Mouse (Mus musculus) CH12.LX (cell line): ENCODE results near the gene Camk2n1.

Experiments used
- CHD2 ChIP-seq: IDR thresholded peaks from 2 replicates; pipeline ENCODE4 v1.6.1; 2011; ENCODE audit warnings: low read length, improper control_type of control experiment
- CTCF ChIP-seq, 2 experiments: IDR thresholded peaks in 1 of 2; conservative IDR thresholded peaks in 1 of 2; 2 replicates each; pipeline ENCODE4 v1.5.1; 2011 to 2012; ENCODE audit warnings: low read depth in 2 of 2, low read length in 2 of 2, improper control_type of control experiment in 1 of 2, inconsistent platforms in 1 of 2, mild to moderate bottlenecking in 1 of 2, moderate library complexity in 1 of 2
- ETS1 ChIP-seq: conservative IDR thresholded peaks from 2 replicates; pipeline ENCODE4 v1.6.1; 2012; ENCODE audit warnings: low read depth, mild to moderate bottlenecking, inconsistent platforms, low read length, improper control_type of control experiment, moderate library complexity
- KAT2A ChIP-seq: IDR thresholded peaks from 2 replicates; pipeline ENCODE4 v1.6.1; 2012; ENCODE audit warnings: low read length, improper control_type of control experiment, inconsistent platforms; ENCODE audit not compliant: insufficient replicate concordance
- MAFK ChIP-seq: IDR thresholded peaks from 2 replicates; pipeline ENCODE4 v1.6.1; 2011; ENCODE audit warnings: low read length, improper control_type of control experiment; ENCODE audit not compliant: insufficient replicate concordance
- POLR2A ChIP-seq: IDR thresholded peaks from 2 replicates; pipeline ENCODE4 v1.6.1; 2011; ENCODE audit warnings: low read depth, mild to moderate bottlenecking, improper control_type of control experiment, low read length
- POLR2AphosphoS2 ChIP-seq: IDR thresholded peaks from 2 replicates; pipeline ENCODE4 v1.6.1; 2011; ENCODE audit warnings: low read depth, low read length, improper control_type of control experiment
- USF1 ChIP-seq: IDR thresholded peaks from 2 replicates; pipeline ENCODE4 v1.6.1; 2014; ENCODE audit warnings: low read depth, mild to moderate bottlenecking, inconsistent platforms, low read length, improper control_type of control experiment
- ZNF384 ChIP-seq: IDR thresholded peaks from 2 replicates; pipeline ENCODE4 v1.6.1; 2012; ENCODE audit warnings: low read depth, low read length, improper control_type of control experiment, inconsistent platforms

DNA sequence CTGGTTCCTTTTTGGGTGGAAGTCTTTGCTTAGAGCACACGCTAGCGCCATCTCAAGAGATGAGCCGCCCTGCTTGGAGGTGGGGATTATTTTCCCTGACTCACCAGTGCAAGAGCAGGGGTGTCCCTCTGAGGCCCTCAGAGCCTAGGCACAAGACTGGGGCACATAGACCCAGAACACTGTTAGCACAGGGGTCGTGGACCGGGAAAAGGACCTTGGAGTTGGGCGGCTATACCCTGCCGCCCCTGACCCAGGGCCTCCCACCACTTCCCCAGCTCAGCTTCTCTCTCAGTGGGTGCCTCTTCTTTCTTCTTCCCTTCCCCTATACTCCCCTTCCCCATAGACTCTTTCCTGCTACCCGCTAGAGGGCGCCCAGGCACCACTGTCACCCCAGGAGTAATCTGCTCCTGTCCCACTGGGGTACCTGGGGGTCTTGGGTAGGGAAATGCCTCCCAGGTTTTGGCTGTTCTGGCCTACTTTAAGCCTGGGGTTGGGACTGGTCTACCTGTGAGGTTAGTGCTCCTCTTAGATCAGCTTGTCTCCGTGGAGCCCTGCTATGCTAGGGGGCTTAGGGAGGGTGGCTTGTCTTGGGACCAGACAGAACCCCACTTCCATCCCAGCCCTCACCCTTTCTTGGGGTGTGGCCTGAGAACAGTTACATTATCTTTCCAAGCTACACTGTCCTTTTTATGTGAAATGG lies 51.2 kb downstream of the Camk2n1 start:
- no peak for TF ChIP-seq MAFK
- no peak for TF ChIP-seq CHD2
- TF ChIP-seq USF1, result no peak
- TF ChIP-seq ETS1, result no peak
- no peak for TF ChIP-seq POLR2A
- TF ChIP-seq CTCF (conservative IDR thresholded peaks at IDR 0.05 in 1 of 2, IDR thresholded peaks at IDR 0.05 in 1 of 2; ENCODE audit: low read depth in 2 of 2, low read length in 2 of 2), result peak in 1 of 2 experiments; percentile 67; a peak in 2 of 4 replicates
- no peak for TF ChIP-seq KAT2A
- TF ChIP-seq ZNF384, result no peak
- no peak for TF ChIP-seq POLR2AphosphoS2
